Mouse (Mus musculus) MEL (cell line): ENCODE measurements at regions not wholly inside any gene's neighbourhood (a gene's known extent, or its start where the extent isn't known, plus 50 kb on each side); places are given as distances from the start of the nearest gene placed in this dataset.

ENCODE experiments used
- DNase-seq: peaks from one replicate; pipeline ENCODE4 v3.0.0; 2011; ENCODE audit warnings: low read depth, low spot score
- H3K27ac ChIP-seq: 2 replicates; pipeline ENCODE4 v1.5.1; 2012; ENCODE audit warnings: low read depth, mild to moderate bottlenecking, control low read depth, low read length, moderate library complexity; ENCODE audit not compliant: control insufficient read depth
- H3K27me3 ChIP-seq, 2 experiments: fragments of 150-350 bp in 1 of 2; sonication (generic) in 1 of 2; 2 replicates each; pipeline ENCODE4 v1.6.1; 2012; ENCODE audit warnings: low read length in 2 of 2, mild to moderate bottlenecking in 2 of 2, improper control_type of control experiment in 1 of 2, moderate library complexity in 1 of 2; ENCODE audit not compliant: insufficient read depth in 2 of 2, control insufficient read depth in 1 of 2
- H3K36me3 ChIP-seq, 2 experiments: 2 replicates each; pipeline ENCODE4 v1.6.1; 2012 to 2014; ENCODE audit warnings: low read length in 2 of 2, improper control_type of control experiment in 1 of 2, inconsistent platforms in 1 of 2, mild to moderate bottlenecking in 1 of 2; ENCODE audit not compliant: insufficient read depth in 2 of 2, control insufficient read depth in 1 of 2
- H3K4me1 ChIP-seq, 2 experiments: fragments of 150-350 bp in 1 of 2; sonication (generic) in 1 of 2; 2 replicates each; pipeline ENCODE4 v1.6.1; 2012; ENCODE audit warnings: low read length in 2 of 2, improper control_type of control experiment in 1 of 2, mild to moderate bottlenecking in 1 of 2; ENCODE audit not compliant: insufficient read depth in 2 of 2, control insufficient read depth in 1 of 2
- H3K4me3 ChIP-seq, 2 experiments: fragments of 150-350 bp in 1 of 2; sonication (generic) in 1 of 2; 2 replicates each; pipeline ENCODE4 v1.5.1; 2012; ENCODE audit warnings: low read depth in 2 of 2, low read length in 2 of 2, mild to moderate bottlenecking in 2 of 2, moderate library complexity in 2 of 2, control low read depth in 1 of 2, improper control_type of control experiment in 1 of 2; ENCODE audit not compliant: control insufficient read depth in 1 of 2, insufficient read depth in 1 of 2
- H3K79me2 ChIP-seq: 2 replicates; pipeline ENCODE4 v1.6.1; 2012; ENCODE audit warnings: mild to moderate bottlenecking, low read length, moderate library complexity; ENCODE audit not compliant: control insufficient read depth, poor library complexity, insufficient read depth
- H3K9ac ChIP-seq: 2 replicates; pipeline ENCODE4 v1.6.1; 2012; ENCODE audit warnings: low read depth, mild to moderate bottlenecking, control low read depth, low read length, moderate library complexity; ENCODE audit not compliant: control insufficient read depth, poor library complexity, severe bottlenecking
- H3K9me3 ChIP-seq: fragments of 150-350 bp; sonication (generic); replicated peaks from 2 replicates; pipeline ENCODE4 v1.6.1; 2012; ENCODE audit warnings: mild to moderate bottlenecking, low read length, improper control_type of control experiment, moderate library complexity; ENCODE audit not compliant: insufficient read depth
- CHD2 ChIP-seq: IDR thresholded peaks from 2 replicates; pipeline ENCODE4 v1.6.1; 2011; ENCODE audit warnings: low read length, improper control_type of control experiment
- ELF1 ChIP-seq: IDR thresholded peaks from 2 replicates; pipeline ENCODE4 v1.6.1; 2014; ENCODE audit warnings: low read depth, mild to moderate bottlenecking, inconsistent platforms, low read length, improper control_type of control experiment, moderate library complexity
- EP300 ChIP-seq, 2 experiments: IDR thresholded peaks; 2 replicates each; pipeline ENCODE4 v1.6.1; 2011; ENCODE audit warnings: improper control_type of control experiment in 2 of 2, low read length in 2 of 2, low read depth in 1 of 2, mild to moderate bottlenecking in 1 of 2
- ETS1 ChIP-seq: IDR thresholded peaks from 2 replicates; pipeline ENCODE4 v1.6.1; 2012; ENCODE audit warnings: low read depth, mild to moderate bottlenecking, inconsistent platforms, low read length, improper control_type of control experiment, moderate library complexity
- GABPA ChIP-seq: IDR thresholded peaks from 2 replicates; pipeline ENCODE4 v1.6.1; 2012; ENCODE audit warnings: low read depth, mild to moderate bottlenecking, inconsistent platforms, low read length, improper control_type of control experiment, moderate library complexity
- HCFC1 ChIP-seq: IDR thresholded peaks from 2 replicates; pipeline ENCODE4 v1.6.1; 2012; ENCODE audit warnings: low read depth, mild to moderate bottlenecking, inconsistent platforms, low read length, improper control_type of control experiment, moderate library complexity
- JUND ChIP-seq: IDR thresholded peaks from 2 replicates; pipeline ENCODE4 v1.6.1; 2011; ENCODE audit warnings: low read depth, mild to moderate bottlenecking, improper control_type of control experiment, low read length
- KAT2A ChIP-seq: conservative IDR thresholded peaks from 2 replicates; pipeline ENCODE4 v1.6.1; 2012; ENCODE audit warnings: low read depth, low read length, improper control_type of control experiment, inconsistent platforms
- MAFK ChIP-seq: IDR thresholded peaks from 2 replicates; pipeline ENCODE4 v1.6.1; 2011; ENCODE audit warnings: low read depth, mild to moderate bottlenecking, low read length, improper control_type of control experiment, borderline replicate concordance
- MAX ChIP-seq: IDR thresholded peaks from 2 replicates; pipeline ENCODE4 v1.6.1; 2011; ENCODE audit warnings: low read length, improper control_type of control experiment
- MAZ ChIP-seq: IDR thresholded peaks from 2 replicates; pipeline ENCODE4 v1.6.1; 2012; ENCODE audit warnings: low read depth, mild to moderate bottlenecking, inconsistent platforms, low read length, improper control_type of control experiment
- MEF2A ChIP-seq: IDR thresholded peaks from 2 replicates; pipeline ENCODE4 v1.6.1; 2014; ENCODE audit warnings: low read depth, mild to moderate bottlenecking, inconsistent platforms, low read length, improper control_type of control experiment; ENCODE audit not compliant: poor library complexity, insufficient replicate concordance, severe bottlenecking; ENCODE audit errors: extremely low read depth
- MXI1 ChIP-seq: IDR thresholded peaks from 2 replicates; pipeline ENCODE4 v1.6.1; 2011; ENCODE audit warnings: mild to moderate bottlenecking, low read depth, low read length, improper control_type of control experiment
- NELFE ChIP-seq: IDR thresholded peaks from 2 replicates; pipeline ENCODE4 v1.6.1; 2011; ENCODE audit warnings: low read depth, low read length, improper control_type of control experiment
- NRF1 ChIP-seq: IDR thresholded peaks from 2 replicates; pipeline ENCODE4 v1.6.1; 2014; ENCODE audit warnings: low read depth, mild to moderate bottlenecking, inconsistent platforms, low read length, improper control_type of control experiment, moderate library complexity; ENCODE audit not compliant: poor library complexity, insufficient read depth, severe bottlenecking
- POLR2A ChIP-seq, 2 experiments: IDR thresholded peaks; 2 replicates each; pipeline ENCODE4 v1.6.1; 2011 to 2012; ENCODE audit warnings: low read length in 2 of 2, mild to moderate bottlenecking in 2 of 2, control low read depth in 1 of 2, improper control_type of control experiment in 1 of 2, low read depth in 1 of 2, moderate library complexity in 1 of 2; ENCODE audit not compliant: control insufficient read depth in 1 of 2, insufficient read depth in 1 of 2, poor library complexity in 1 of 2
- POLR2AphosphoS2 ChIP-seq: IDR thresholded peaks from 2 replicates; pipeline ENCODE4 v1.6.1; 2011; ENCODE audit warnings: low read length, improper control_type of control experiment
- RCOR1 ChIP-seq: IDR thresholded peaks from 2 replicates; pipeline ENCODE4 v1.6.1; 2012; ENCODE audit warnings: low read depth, mild to moderate bottlenecking, inconsistent platforms, low read length, improper control_type of control experiment
- SIN3A ChIP-seq: IDR thresholded peaks from 2 replicates; pipeline ENCODE4 v1.6.1; 2012; ENCODE audit warnings: low read length, improper control_type of control experiment, inconsistent platforms
- TCF12 ChIP-seq: IDR thresholded peaks from 2 replicates; pipeline ENCODE4 v1.6.1; 2014; ENCODE audit warnings: low read depth, mild to moderate bottlenecking, inconsistent platforms, low read length, improper control_type of control experiment, moderate library complexity
- UBTF ChIP-seq: IDR thresholded peaks from 2 replicates; pipeline ENCODE4 v1.6.1; 2012; ENCODE audit warnings: low read depth, mild to moderate bottlenecking, inconsistent platforms, low read length, improper control_type of control experiment, moderate library complexity, borderline replicate concordance; ENCODE audit not compliant: insufficient read depth
- ZC3H11A ChIP-seq: IDR thresholded peaks from 2 replicates; pipeline ENCODE4 v1.6.1; 2012; ENCODE audit warnings: low read depth, mild to moderate bottlenecking, inconsistent platforms, low read length, improper control_type of control experiment
- ZKSCAN1 ChIP-seq: IDR thresholded peaks from 2 replicates; pipeline ENCODE4 v1.6.1; 2012; ENCODE audit warnings: low read depth, mild to moderate bottlenecking, inconsistent platforms, low read length, improper control_type of control experiment, moderate library complexity
- ZNF384 ChIP-seq: IDR thresholded peaks from 2 replicates; pipeline ENCODE4 v1.6.1; 2012; ENCODE audit warnings: low read depth, mild to moderate bottlenecking, inconsistent platforms, low read length, improper control_type of control experiment

- Histone ChIP-seq H3K9me3 (no peaks in the 10 kb centered on the region), H3K27me3 (no peaks in the 10 kb centered on the region), H3K79me2 (peaks cover 7% of the 10 kb centered on the region; the same call in 1 of the 2 replicates), H3K4me3 (peak overlapping the region; percentile 77 to 88), H3K4me1 (peaks cover 10 to 40% of the 10 kb centered on the region in 2 experiments), H3K36me3 (peaks cover 0 to 35% of the 10 kb centered on the region in 2 experiments; a peak in 2 of 4 replicates), H3K9ac (peak overlapping the region; percentile 76), H3K27ac (peak overlapping the region; percentile 49; the same call in 1 of the 2 replicates)
- TF ChIP-seq TCF12 (peak; percentile 23; the same call in 1 of the 2 replicates), ZKSCAN1 (no peak), HCFC1 (peak; percentile 26; the same call in 1 of the 2 replicates), MXI1 (peak; percentile 54), MAZ (peak; percentile 15), POLR2A (IDR thresholded peaks at IDR 0.05; ENCODE audit: control insufficient read depth in 1 of 2, insufficient read depth in 1 of 2, low read depth in 1 of 2, low read length in 2 of 2, poor library complexity in 1 of 2) (peak in 1 of 2 experiments; percentile 59; a peak in 1 of 4 replicates), MEF2A (no peak), NRF1 (peak; percentile 25; the same call in 1 of the 2 replicates)
- peak; percentile 90 for DNase-seq
Measured at GRCm38 (mm10) chr17:47140969-47141842, 130.8 kb upstream of the Ubr2 start.

- H3K27me3 ChIP-seq: no peaks in the 10 kb centered on the region
- H3K27ac ChIP-seq: peak overlapping the region; percentile 87
- H3K36me3 ChIP-seq: peaks cover 0 to 35% of the 10 kb centered on the region in 2 experiments; a peak in 2 of 4 replicates
- peaks cover 7% of the 10 kb centered on the region; the same call in 1 of the 2 replicates for H3K79me2 ChIP-seq
- H3K9me3 ChIP-seq: no peaks in the 10 kb centered on the region
- peak overlapping the region; percentile 77 to 88 for H3K4me3 ChIP-seq
- peak; percentile 92 for DNase-seq
- TF ChIP-seq ELF1 (peak; percentile 74), MEF2A (no peak), GABPA (no peak), POLR2A (IDR thresholded peaks at IDR 0.05; ENCODE audit: control insufficient read depth in 1 of 2, insufficient read depth in 1 of 2, low read depth in 1 of 2, low read length in 2 of 2, poor library complexity in 1 of 2) (0 out of 4 replicates have a peak, but pooled peaks of 1 of the 2 experiments have one; percentile 32), NELFE (no peak; the same call in none of the 2 replicates), ZC3H11A (no peak), MAZ (peak; percentile 86), SIN3A (peak; percentile 4), ETS1 (peak; percentile 23; the same call in 1 of the 2 replicates), KAT2A (peak; percentile 20; the same call in 1 of the 2 replicates), MAFK (peak; percentile 25; the same call in 1 of the 2 replicates), MAX (no peak), UBTF (no peak), CHD2 (no peak), HCFC1 (0 out of 2 replicates have a peak, but pooled peaks have one; percentile 45), TCF12 (no peak), RCOR1 (0 out of 2 replicates have a peak, but pooled peaks have one; percentile 23), POLR2AphosphoS2 (no peak), JUND (no peak), ZNF384 (peak; percentile 95), EP300 (IDR thresholded peaks at IDR 0.05; ENCODE audit: low read depth in 1 of 2, low read length in 2 of 2) (no peak)
- peak overlapping the region; percentile 91 for H3K9ac ChIP-seq
- peaks cover 10 to 40% of the 10 kb centered on the region in 2 experiments for H3K4me1 ChIP-seq
Measured at GRCm38 (mm10) chr17:47140241-47140968, 130.0 kb upstream of the Ubr2 start.
